Mouse (Mus musculus): ENCODE measurements at regions not wholly inside any gene's neighbourhood (a gene's known extent, or its start where the extent isn't known, plus 50 kb on each side); places are given as distances from the start of the nearest gene placed in this dataset.
A peak's percentile ranks its signal among the peaks of the same experiment; 100 is the strongest.
"Not testable (repeated sequence)": the region's sequence is repeated elsewhere in the genome, so short reads cannot be mapped to it uniquely, and the experiment has no call there.

DNA sequence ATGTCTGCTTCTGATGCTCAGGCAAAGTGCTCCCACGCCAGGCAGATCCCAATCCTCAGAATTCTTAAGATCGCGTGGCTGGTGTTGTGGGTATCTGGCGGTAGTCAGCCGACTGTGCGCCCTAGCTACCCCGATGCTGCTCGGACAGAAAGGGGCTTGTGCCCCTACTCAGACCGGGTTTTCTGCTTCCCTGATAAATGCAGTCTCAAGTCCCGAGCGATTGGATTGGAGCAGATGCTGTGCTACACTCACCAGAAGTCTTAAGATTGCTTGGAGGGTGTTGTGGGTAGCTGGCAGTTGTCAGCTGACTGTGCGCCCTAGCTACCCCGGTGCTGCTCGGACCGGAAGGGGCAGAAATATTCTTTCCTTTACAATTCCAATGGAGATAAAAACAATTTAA lies 99.3 kb downstream of the Gm7489 start:
- not testable (repeated sequence) for H3K4me3 ChIP-seq (ENCODE audit: insufficient read depth, low read depth, low read length); H3K27ac ChIP-seq (ENCODE audit: insufficient read depth, low read depth, low read length); H3K4me1 ChIP-seq (ENCODE audit: control insufficient read depth, insufficient read depth, low read length)
- 95% methylated on average over 15 of the region's 15 CpGs for WGBS

GRCm38 (mm10) chr15:53989888-53990287 lies 105.2 kb downstream of the Gm7489 start:
- WGBS = 89% methylated on average over 2 of the region's 2 CpGs
- no peak overlapping the region for H3K4me3 ChIP-seq (ENCODE audit: insufficient read depth, low read depth, low read length)
- TF ChIP-seq POLR2A (IDR thresholded peaks at IDR 0.05; ENCODE audit: insufficient read depth, low read depth, low read length) = no peak
- no peak for TF ChIP-seq CTCF (IDR thresholded peaks at IDR 0.05; ENCODE audit: insufficient read depth, low read depth, low read length)

GRCm38 (mm10) chr15:53995199-53995868 lies 110.6 kb downstream of the Gm7489 start:
- WGBS = 71% methylated on average over 2 of the region's 2 CpGs
- TF ChIP-seq POLR2A (IDR thresholded peaks at IDR 0.05; ENCODE audit: insufficient read depth, low read depth, low read length) (no peak), CTCF (IDR thresholded peaks at IDR 0.05; ENCODE audit: insufficient read depth, low read depth, low read length) (no peak)
- Histone ChIP-seq H3K4me1 (ENCODE audit: control insufficient read depth, insufficient read depth, low read length) (no peaks in the 10 kb centered on the region), H3K27ac (ENCODE audit: insufficient read depth, low read depth, low read length) (no peak overlapping the region), H3K4me3 (ENCODE audit: insufficient read depth, low read depth, low read length) (no peak overlapping the region)

More at GRCm38 (mm10) chr15:53989888-53990287, 105.2 kb downstream of the Gm7489 start:
- no peak overlapping the region for H3K27ac ChIP-seq (ENCODE audit: insufficient read depth, low read depth, low read length)
- H3K4me1 ChIP-seq (ENCODE audit: control insufficient read depth, insufficient read depth, low read length) = no peaks in the 10 kb centered on the region

- WGBS = 94% methylated on average over 6 of the region's 6 CpGs
- H3K4me1 ChIP-seq (ENCODE audit: control insufficient read depth, insufficient read depth, low read length) = no peaks in the 10 kb centered on the region
- no peak for TF ChIP-seq POLR2A (IDR thresholded peaks at IDR 0.05; ENCODE audit: insufficient read depth, low read depth, low read length)
- TF ChIP-seq CTCF (IDR thresholded peaks at IDR 0.05; ENCODE audit: insufficient read depth, low read depth, low read length) = no peak
- no peak overlapping the region for H3K27ac ChIP-seq (ENCODE audit: insufficient read depth, low read depth, low read length)
- no peak overlapping the region for H3K4me3 ChIP-seq (ENCODE audit: insufficient read depth, low read depth, low read length)
Measured at GRCm38 (mm10) chr15:53998600-53999290, 114.0 kb downstream of the Gm7489 start.

- TF ChIP-seq POLR2A (IDR thresholded peaks at IDR 0.05; ENCODE audit: insufficient read depth, low read depth, low read length) (no peak), CTCF (IDR thresholded peaks at IDR 0.05; ENCODE audit: insufficient read depth, low read depth, low read length) (no peak)
- WGBS = 50% methylated on average over 5 of the region's 5 CpGs
Measured at GRCm38 (mm10) chr15:54033756-54034155, 149.1 kb downstream of the Gm7489 start.

DNA sequence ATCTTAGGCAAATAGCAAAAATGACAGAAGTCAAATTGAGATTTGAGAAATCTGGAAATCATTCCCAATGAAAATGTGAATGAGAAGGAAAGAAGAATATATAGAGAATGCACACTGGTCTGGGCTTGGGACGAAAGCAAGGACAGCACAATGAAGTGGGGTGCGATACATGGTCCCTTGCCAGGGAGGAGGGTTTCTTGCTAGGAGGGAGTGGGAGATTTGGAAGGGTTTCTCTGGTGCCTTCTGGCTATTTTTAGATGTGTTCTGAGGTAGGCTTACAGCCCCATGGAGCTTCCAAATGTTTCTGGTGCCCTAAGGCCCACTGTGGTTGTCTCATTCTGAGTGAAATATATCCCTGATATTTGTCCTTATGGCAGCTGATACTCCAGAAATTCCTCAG lies 166.0 kb downstream of the Gm7489 start:
- H3K27ac ChIP-seq (ENCODE audit: insufficient read depth, low read depth, low read length) = no peak overlapping the region
- H3K4me3 ChIP-seq (ENCODE audit: insufficient read depth, low read depth, low read length) = no peak overlapping the region
- 80% methylated on average over 2 of the region's 2 CpGs for WGBS
- H3K4me1 ChIP-seq (ENCODE audit: control insufficient read depth, insufficient read depth, low read length) = no peaks in the 10 kb centered on the region
- TF ChIP-seq POLR2A (IDR thresholded peaks at IDR 0.05; ENCODE audit: insufficient read depth, low read depth, low read length) (no peak), CTCF (IDR thresholded peaks at IDR 0.05; ENCODE audit: insufficient read depth, low read depth, low read length) (no peak)

More at GRCm38 (mm10) chr15:54033756-54034155, 149.1 kb downstream of the Gm7489 start:
- Histone ChIP-seq H3K4me3 (ENCODE audit: insufficient read depth, low read depth, low read length) (no peak overlapping the region), H3K4me1 (ENCODE audit: control insufficient read depth, insufficient read depth, low read length) (no peaks in the 10 kb centered on the region), H3K27ac (ENCODE audit: insufficient read depth, low read depth, low read length) (no peak overlapping the region)

DNA sequence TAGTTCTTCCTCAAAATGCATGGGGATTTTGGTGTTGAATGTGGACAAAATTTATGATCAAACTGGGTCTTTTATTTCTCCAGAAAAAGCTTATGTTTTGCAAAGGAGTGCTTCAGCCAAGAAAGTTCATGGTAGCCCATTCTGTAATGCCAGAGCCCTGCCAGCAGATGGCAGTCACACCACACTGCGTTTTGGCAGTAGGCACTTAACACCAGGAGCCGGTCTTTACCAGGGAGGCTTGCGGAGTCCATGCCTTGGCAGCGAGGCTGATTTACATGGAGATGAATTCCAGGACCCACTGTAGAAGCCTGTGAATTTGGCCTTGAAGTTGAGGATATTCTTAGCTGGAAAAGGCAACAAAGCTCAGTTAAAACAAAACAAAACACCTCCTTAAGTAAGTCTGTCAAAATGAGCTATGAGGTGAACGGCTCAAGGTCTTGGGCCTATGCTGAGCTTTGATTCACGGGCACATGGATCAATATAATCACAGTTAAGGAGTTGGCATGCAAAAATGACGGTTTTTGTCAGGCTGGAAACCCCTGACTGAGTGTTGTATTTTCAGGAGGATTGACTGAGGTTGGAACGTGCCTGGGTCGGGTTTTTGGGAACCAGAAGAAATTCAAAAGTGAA lies 185.4 kb downstream of the Gm7489 start:
- Histone ChIP-seq H3K27ac (ENCODE audit: insufficient read depth, low read depth, low read length) (no peak overlapping the region), H3K4me1 (ENCODE audit: control insufficient read depth, insufficient read depth, low read length) (no peaks in the 10 kb centered on the region), H3K4me3 (ENCODE audit: insufficient read depth, low read depth, low read length) (no peak overlapping the region)
- 41% methylated on average over 9 of the region's 9 CpGs for WGBS
- TF ChIP-seq CTCF (IDR thresholded peaks at IDR 0.05; ENCODE audit: insufficient read depth, low read depth, low read length) = peak; percentile 78
- TF ChIP-seq POLR2A (IDR thresholded peaks at IDR 0.05; ENCODE audit: insufficient read depth, low read depth, low read length) = no peak

DNA sequence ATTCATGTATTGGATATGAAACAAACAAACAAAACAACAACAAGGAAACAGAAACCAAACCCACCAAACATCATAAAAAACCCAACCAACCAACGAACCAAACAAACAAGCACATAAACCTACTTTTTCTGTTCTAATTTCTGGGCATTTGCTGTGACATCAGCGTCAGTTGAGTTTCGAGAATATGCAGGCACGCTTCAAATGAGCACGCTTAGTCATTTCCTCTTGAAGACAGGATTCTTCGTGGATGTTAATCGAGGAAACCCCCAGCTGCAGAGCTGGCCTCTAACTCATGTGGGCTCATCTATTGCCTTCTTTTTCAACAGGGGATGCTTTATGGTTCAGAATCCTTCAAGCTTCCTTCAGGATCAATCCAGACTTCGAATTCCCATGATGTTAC lies 187.0 kb downstream of the Gm7489 start:
- Histone ChIP-seq H3K4me3 (ENCODE audit: insufficient read depth, low read depth, low read length) (no peak overlapping the region), H3K4me1 (ENCODE audit: control insufficient read depth, insufficient read depth, low read length) (no peaks in the 10 kb centered on the region), H3K27ac (ENCODE audit: insufficient read depth, low read depth, low read length) (no peak overlapping the region)
- 83% methylated on average over 8 of the region's 8 CpGs for WGBS
- TF ChIP-seq CTCF (IDR thresholded peaks at IDR 0.05; ENCODE audit: insufficient read depth, low read depth, low read length) (no peak), POLR2A (IDR thresholded peaks at IDR 0.05; ENCODE audit: insufficient read depth, low read depth, low read length) (no peak)

- 86% methylated on average over 1 of the region's 1 CpGs for WGBS
- H3K4me3 ChIP-seq (ENCODE audit: insufficient read depth, low read depth, low read length) = no peak overlapping the region
- no peaks in the 10 kb centered on the region for H3K4me1 ChIP-seq (ENCODE audit: control insufficient read depth, insufficient read depth, low read length)
- TF ChIP-seq CTCF (IDR thresholded peaks at IDR 0.05; ENCODE audit: insufficient read depth, low read depth, low read length) = no peak
- TF ChIP-seq POLR2A (IDR thresholded peaks at IDR 0.05; ENCODE audit: insufficient read depth, low read depth, low read length) = no peak
- H3K27ac ChIP-seq (ENCODE audit: insufficient read depth, low read depth, low read length) = no peak overlapping the region
Measured at GRCm38 (mm10) chr15:54091301-54091700, 206.6 kb downstream of the Gm7489 start.

Measured in olfactory bulb, adult 2 months (tissue).